Mouse (Mus musculus) lung, embryonic 14.5 days (tissue): Measurements from ENCODE around the gene Stim2. TPM values are rescaled to one million over a fixed set of nuclear protein-coding genes. Genes with fewer than 3 reads are reported as not detected.
A peak's percentile ranks its signal among the peaks of the same experiment; 100 is the strongest.

ENCODE experiments used
- ATAC-seq: fragments of 200-750 bp; cut with Nextera tagmentation; 2 replicates; pipeline ENCODE4 v1.8.0; 2017; ENCODE audit warnings: mild to moderate bottlenecking, moderate TSS enrichment, moderate library complexity; ENCODE audit not compliant: insufficient read depth
- DNase-seq: peaks from one replicate; pipeline ENCODE4 v3.0.0-alpha.2; 2015
- H3K27ac ChIP-seq: fragments of 300-500 bp; sonication (generic); 2 replicates; pipeline ENCODE4 v1.5.1; 2014; ENCODE audit warnings: low read depth, mild to moderate bottlenecking, moderate library complexity
- H3K27me3 ChIP-seq: fragments of 300-500 bp; sonication (generic); 2 replicates; pipeline ENCODE4 v1.6.1; 2014; ENCODE audit warnings: low read length, control low read depth; ENCODE audit not compliant: insufficient read depth
- H3K36me3 ChIP-seq: fragments of 300-500 bp; sonication (generic); 2 replicates; pipeline ENCODE4 v1.6.1; 2014; ENCODE audit warnings: control low read depth; ENCODE audit not compliant: insufficient read depth
- H3K4me1 ChIP-seq: fragments of 300-500 bp; sonication (generic); 2 replicates; pipeline ENCODE4 v1.6.1; 2014; ENCODE audit warnings: antibody characterized with exemption, control low read depth; ENCODE audit not compliant: insufficient read depth
- H3K4me2 ChIP-seq: fragments of 300-500 bp; sonication (generic); 2 replicates; pipeline ENCODE4 v1.6.1; 2014; ENCODE audit warnings: mild to moderate bottlenecking
- H3K4me3 ChIP-seq: fragments of 300-500 bp; sonication (generic); 2 replicates; pipeline ENCODE4 v1.5.1; 2014; ENCODE audit warnings: low read depth, low read length
- H3K9ac ChIP-seq: fragments of 300-500 bp; sonication (generic); 2 replicates; pipeline ENCODE4 v1.6.1; 2014
- H3K9me3 ChIP-seq: fragments of 300-500 bp; sonication (generic); 2 replicates; pipeline ENCODE4 v1.6.1; 2016; ENCODE audit warnings: low read depth, low read length, control low read depth
- CTCF ChIP-seq: IDR thresholded peaks from 2 replicates; pipeline ENCODE4 v1.5.1; 2016; ENCODE audit warnings: antibody characterized with exemption, low read depth
- WGBS: fragments of 180-500 bp; shearing (Covaris S2); extraction: QIAGEN DNeasy Blood & Tissue Kit; methylation state at CpG from one replicate; pipeline ENCODE4 v1.1.7; 2014; 5-methylcytosine and 5-hydroxymethylcytosine counted together
- polyA plus RNA-seq: library from polyadenylated mRNA; unstranded; fragments of >200 nt; fragmentation: Nextera tagmentation; extraction: Ambion mirVana; gene quantifications from 2 replicates; pipeline ENCODE4 v1.2.1, GENCODE M21; 2014

Gene Stim2
- polyA plus RNA-seq, 1 experiment from 2014 or later = 28.2 TPM

- Histone ChIP-seq H3K4me1 (0 out of 2 replicates have a peak, but pooled peaks cover 1% of the 10 kb centered on the region), H3K9ac (no peak overlapping the region), H3K27me3 (no peaks in the 10 kb centered on the region), H3K9me3 (no peaks in the 10 kb centered on the region), H3K4me2 (no peak overlapping the region), H3K4me3 (no peak overlapping the region), H3K27ac (no peak overlapping the region), H3K36me3 (no peaks in the 10 kb centered on the region)
- WGBS = 77% methylated on average over 8 of the region's 8 CpGs
- ATAC-seq (no peak), DNase-seq (peak; percentile 18)
- TF ChIP-seq CTCF = no peak
These were observed 42.2 kb downstream of the Stim2 start for GRCm38 (mm10) chr5:54040527-54040926.

GRCm38 (mm10) chr5:54042013-54042412 is 43.7 kb downstream of the Stim2 start:
- TF ChIP-seq CTCF = no peak
- Histone ChIP-seq H3K4me2 (no peak overlapping the region), H3K36me3 (no peaks in the 10 kb centered on the region), H3K4me3 (no peak overlapping the region), H3K27ac (no peak overlapping the region), H3K9ac (no peak overlapping the region), H3K9me3 (no peaks in the 10 kb centered on the region), H3K4me1 (0 out of 2 replicates have a peak, but pooled peaks cover 6% of the 10 kb centered on the region), H3K27me3 (no peaks in the 10 kb centered on the region)
- ATAC-seq (no peak), DNase-seq (no peak)
- whole genome bisulfite sequencing = 84% methylated on average over 7 of the region's 7 CpGs

DNA sequence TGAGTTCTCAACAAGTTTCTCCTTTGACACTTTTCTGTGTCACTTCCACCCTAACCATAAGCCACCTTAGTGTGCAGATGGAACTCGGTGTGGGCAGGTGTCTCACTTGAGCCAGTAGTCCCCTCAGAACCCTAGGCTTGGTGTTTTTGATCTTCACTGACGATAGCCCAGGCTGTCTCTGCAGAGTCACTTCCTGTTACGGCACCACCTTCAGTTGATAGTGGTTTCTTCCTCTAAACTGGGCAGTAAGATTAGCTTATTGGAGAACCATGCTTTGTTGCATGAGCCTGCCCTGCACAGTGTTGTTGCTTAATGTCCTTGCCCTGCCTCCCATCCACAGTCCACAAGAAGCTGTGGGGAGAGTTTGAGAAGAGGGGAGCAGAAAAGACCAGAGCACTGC is 47.2 kb downstream of the Stim2 start:
- no peak overlapping the region for H3K4me2 ChIP-seq
- DNase-seq (no peak), ATAC-seq (no peak)
- H3K9ac ChIP-seq = no peak overlapping the region
- H3K4me1 ChIP-seq = 0 out of 2 replicates have a peak, but pooled peaks cover 6% of the 10 kb centered on the region
- no peak overlapping the region for H3K27ac ChIP-seq
- WGBS = 64% methylated on average over 3 of the region's 3 CpGs
- H3K4me3 ChIP-seq = no peak overlapping the region
- H3K27me3 ChIP-seq = no peaks in the 10 kb centered on the region
- no peaks in the 10 kb centered on the region for H3K9me3 ChIP-seq
- no peak for TF ChIP-seq CTCF
- no peaks in the 10 kb centered on the region for H3K36me3 ChIP-seq

GRCm38 (mm10) chr5:54046432-54046831 is 48.1 kb downstream of the Stim2 start:
- Histone ChIP-seq H3K27ac (no peak overlapping the region), H3K27me3 (no peaks in the 10 kb centered on the region)
- no peak for TF ChIP-seq CTCF

DNA sequence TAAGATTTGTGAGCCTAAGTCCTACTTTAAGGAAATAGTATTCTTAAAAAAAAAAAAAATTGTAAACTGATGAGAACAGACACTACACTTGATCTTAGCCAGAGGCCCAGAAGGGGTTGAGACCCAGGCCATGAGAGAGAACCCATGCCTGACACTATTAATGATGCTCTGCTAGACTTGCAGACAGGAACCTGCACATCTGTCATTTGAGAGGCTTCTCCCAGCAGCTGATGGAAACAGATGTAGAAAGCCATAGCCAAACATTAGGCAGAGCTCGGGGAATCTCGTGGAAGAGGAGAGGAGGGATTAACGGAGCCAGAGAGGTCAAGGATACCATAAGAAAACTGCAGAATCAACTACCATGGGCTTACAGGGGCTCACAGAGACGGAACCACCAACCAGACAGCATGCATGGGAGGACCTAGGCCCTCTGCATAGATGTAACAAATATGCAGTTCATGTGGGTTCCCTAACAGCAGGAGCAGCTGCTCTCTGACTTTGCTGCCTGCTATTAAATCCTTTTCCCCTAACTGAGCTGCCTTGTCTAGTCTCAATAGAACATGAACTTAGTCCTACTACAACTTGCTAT is 50.9 kb downstream of the Stim2 start:
- Histone ChIP-seq H3K9ac (no peak overlapping the region), H3K4me3 (no peak overlapping the region), H3K9me3 (no peaks in the 10 kb centered on the region), H3K36me3 (peaks cover 10% of the 10 kb centered on the region; the same call in 1 of the 2 replicates), H3K4me2 (no peak overlapping the region), H3K27me3 (no peaks in the 10 kb centered on the region), H3K27ac (no peak overlapping the region), H3K4me1 (0 out of 2 replicates have a peak, but pooled peaks cover 9% of the 10 kb centered on the region)
- no peak for TF ChIP-seq CTCF
- WGBS = 48% methylated on average over 4 of the region's 4 CpGs
- ATAC-seq (no peak), DNase-seq (no peak)

More at GRCm38 (mm10) chr5:54046432-54046831, 48.1 kb downstream of the Stim2 start:
- no peak overlapping the region for H3K4me3 ChIP-seq
- no peaks in the 10 kb centered on the region for H3K36me3 ChIP-seq
- no peak for ATAC-seq
- H3K9me3 ChIP-seq = no peaks in the 10 kb centered on the region
- DNase-seq = no peak
- 0 out of 2 replicates have a peak, but pooled peaks cover 9% of the 10 kb centered on the region for H3K4me1 ChIP-seq
- H3K4me2 ChIP-seq = no peak overlapping the region
- WGBS = 64% methylated on average over 1 of the region's 1 CpGs
- H3K9ac ChIP-seq = no peak overlapping the region

- Histone ChIP-seq H3K36me3 (peaks cover 10% of the 10 kb centered on the region; the same call in 1 of the 2 replicates), H3K9me3 (no peaks in the 10 kb centered on the region), H3K9ac (no peak overlapping the region), H3K4me3 (no peak overlapping the region), H3K4me2 (no peak overlapping the region), H3K27ac (no peak overlapping the region), H3K4me1 (0 out of 2 replicates have a peak, but pooled peaks cover 9% of the 10 kb centered on the region), H3K27me3 (no peaks in the 10 kb centered on the region)
- TF ChIP-seq CTCF = no peak
- 80% methylated on average over 5 of the region's 5 CpGs for WGBS
- ATAC-seq (no peak), DNase-seq (no peak)
These were observed 51.6 kb downstream of the Stim2 start for GRCm38 (mm10) chr5:54049940-54050339.

DNA sequence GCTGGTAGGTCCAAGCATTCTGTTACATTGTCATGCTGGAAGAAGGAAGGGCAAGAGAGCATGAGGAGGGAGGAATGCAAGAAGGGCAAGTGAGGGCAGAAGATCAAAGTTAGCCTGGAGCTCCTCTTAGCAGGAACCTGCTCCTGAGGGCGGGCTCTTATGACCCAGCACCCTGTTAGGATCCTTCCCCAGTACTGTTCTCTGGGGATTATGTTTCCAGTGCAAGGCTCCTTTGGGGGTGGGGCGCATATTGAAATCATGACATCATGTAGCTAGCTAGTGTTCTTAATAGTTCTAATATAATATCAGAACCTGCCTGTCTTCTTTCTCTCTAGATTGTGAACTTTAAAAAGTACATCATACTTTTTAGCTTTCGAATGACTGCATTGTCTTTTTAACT is 52.8 kb downstream of the Stim2 start:
- no peak for TF ChIP-seq CTCF
- no peak overlapping the region for H3K4me3 ChIP-seq
- 0 out of 2 replicates have a peak, but pooled peaks cover 3% of the 10 kb centered on the region for H3K4me1 ChIP-seq
- H3K9ac ChIP-seq = no peak overlapping the region
- no peaks in the 10 kb centered on the region for H3K27me3 ChIP-seq
- WGBS = 81% methylated on average over 3 of the region's 3 CpGs
- H3K36me3 ChIP-seq = peaks cover 10% of the 10 kb centered on the region; the same call in 1 of the 2 replicates
- H3K9me3 ChIP-seq = no peaks in the 10 kb centered on the region
- H3K4me2 ChIP-seq = no peak overlapping the region
- no peak for DNase-seq
- ATAC-seq = no peak
- H3K27ac ChIP-seq = no peak overlapping the region
